Mouse (Mus musculus) gastrocnemius, postnatal 25 days (tissue): Measurements from ENCODE around the gene Gxylt2. TPM values are rescaled to one million over a fixed set of nuclear protein-coding genes. Genes with fewer than 3 reads are reported as not detected.

Source experiments
- DNase-seq: peaks from one replicate; pipeline ENCODE4 v3.0.0; 2022
- total RNA-seq, 2 experiments: library from RNA; stranded (reverse); gene quantifications; 1 replicate in 1 of 2; 2 replicates in 1 of 2; pipeline ENCODE4 v1.2.3; 2021

Gxylt2 gene
- total RNA-seq, 2 experiments from 2014 or later = 0.92 to 2.4 TPM

DNA sequence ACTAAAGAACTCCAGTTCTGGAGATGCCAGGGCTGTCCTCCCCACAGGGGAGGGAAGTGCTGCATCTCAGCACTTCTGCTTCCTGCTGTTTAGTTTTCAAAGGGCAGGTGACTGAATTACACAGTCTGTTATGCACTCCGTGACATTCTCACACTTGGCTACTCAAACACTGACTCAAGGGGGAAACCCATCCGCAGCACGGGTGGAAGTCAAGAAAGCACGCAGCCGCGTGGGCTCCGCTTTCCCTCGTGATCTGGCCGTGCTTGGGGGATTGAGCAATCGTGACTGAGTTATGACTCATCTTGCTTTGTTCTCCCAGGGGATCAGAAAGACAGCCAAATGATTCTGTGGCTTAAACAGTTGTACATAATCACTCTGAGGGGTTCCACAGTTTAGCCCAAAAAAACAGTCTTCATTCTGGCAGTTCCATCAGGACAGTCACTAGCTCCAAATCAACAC, 96.0 kb downstream of the Gxylt2 start:
- DNase-seq = peak; percentile 61

- DNase-seq = peak; percentile 43
Observed at GRCm38 (mm10) chr6:100802381-100803083, 98.0 kb downstream of the Gxylt2 start.

DNA sequence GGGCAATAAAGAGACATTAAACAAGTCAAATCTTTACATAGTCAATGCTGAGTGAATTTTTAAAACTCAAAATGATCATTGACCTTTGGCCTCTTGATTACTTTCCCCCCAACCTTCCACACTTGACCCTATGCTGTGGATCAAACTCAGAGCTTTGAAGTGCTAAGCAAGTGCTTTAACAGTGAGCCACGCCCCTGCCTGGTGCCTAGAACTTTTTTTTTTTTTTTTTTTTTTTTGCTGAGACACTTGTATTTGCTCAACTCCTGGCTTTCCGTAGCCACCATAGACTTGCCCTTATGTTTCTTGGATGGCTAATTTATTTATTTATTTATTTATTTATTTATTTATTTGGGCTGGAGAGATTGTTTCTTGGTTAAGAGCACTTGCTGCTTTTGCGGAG, 98.7 kb downstream of the Gxylt2 start:
- DNase-seq = no peak

DNA sequence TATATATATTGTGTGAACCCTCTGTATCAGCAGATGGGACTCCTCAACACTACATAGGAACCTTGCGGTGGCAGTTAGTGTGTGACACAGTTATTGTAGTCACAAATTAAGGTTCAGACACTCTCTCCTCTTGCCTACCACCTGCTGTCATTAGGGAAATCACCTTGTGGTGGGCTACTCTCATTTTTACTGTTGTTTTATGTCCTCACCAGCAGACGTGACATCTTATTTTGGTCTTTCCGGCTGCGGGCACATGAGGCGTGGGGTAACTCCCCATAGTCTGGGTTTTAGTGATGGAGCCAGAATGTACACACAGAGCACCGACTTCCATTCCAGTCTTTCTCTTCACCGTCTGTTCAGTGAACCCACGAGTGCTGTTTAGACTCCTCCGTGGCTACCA, 102.7 kb downstream of the Gxylt2 start:
- DNase-seq = no peak

GRCm38 (mm10) chr6:100807746-100808145, 103.2 kb downstream of the Gxylt2 start:
- no peak for DNase-seq

GRCm38 (mm10) chr6:100808221-100808778, 103.8 kb downstream of the Gxylt2 start:
- DNase-seq = no peak

DNA sequence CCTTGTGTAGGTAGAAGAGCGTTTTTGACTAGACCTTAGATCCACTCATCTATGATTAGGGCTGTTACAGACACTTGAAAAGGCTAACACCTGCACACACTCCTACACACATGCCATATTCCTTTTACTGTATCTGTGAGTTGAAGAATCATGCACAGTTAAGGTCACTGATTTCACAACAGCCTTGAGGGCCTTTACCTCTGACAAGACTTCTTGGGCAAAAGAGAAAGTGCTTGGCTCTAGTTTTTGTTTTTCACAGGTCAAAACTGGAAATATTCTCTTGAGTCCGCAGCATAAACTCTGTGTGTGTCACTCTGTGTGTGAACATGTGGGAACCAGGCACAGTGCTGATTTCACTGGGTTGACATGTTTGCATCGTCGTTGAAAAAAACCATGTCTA, 105.6 kb downstream of the Gxylt2 start:
- no peak for DNase-seq

- DNase-seq = no peak
Observed at GRCm38 (mm10) chr6:100811731-100812130, 107.2 kb downstream of the Gxylt2 start.

GRCm38 (mm10) chr6:100821367-100821766, 116.8 kb downstream of the Gxylt2 start:
- no peak for DNase-seq

DNA sequence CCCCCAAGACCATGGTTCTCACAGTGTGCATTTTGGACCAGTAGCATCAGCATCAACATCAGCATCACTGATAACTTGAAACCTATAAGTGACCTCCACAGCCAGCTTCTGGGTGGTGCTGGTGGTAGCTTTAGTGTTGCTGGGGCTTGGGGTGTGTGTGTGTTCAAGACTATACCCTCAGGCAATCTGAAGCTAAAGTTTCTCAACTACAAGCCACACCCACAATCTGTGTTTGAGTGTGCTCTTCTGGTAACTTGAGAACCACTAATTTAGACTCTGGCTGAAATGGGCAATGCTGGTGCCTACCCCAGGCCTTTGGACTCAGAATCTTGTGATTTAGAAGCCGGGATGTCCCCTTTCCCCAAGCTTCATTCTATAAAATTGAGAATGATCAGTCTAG, 118.8 kb downstream of the Gxylt2 start:
- no peak for DNase-seq

DNA sequence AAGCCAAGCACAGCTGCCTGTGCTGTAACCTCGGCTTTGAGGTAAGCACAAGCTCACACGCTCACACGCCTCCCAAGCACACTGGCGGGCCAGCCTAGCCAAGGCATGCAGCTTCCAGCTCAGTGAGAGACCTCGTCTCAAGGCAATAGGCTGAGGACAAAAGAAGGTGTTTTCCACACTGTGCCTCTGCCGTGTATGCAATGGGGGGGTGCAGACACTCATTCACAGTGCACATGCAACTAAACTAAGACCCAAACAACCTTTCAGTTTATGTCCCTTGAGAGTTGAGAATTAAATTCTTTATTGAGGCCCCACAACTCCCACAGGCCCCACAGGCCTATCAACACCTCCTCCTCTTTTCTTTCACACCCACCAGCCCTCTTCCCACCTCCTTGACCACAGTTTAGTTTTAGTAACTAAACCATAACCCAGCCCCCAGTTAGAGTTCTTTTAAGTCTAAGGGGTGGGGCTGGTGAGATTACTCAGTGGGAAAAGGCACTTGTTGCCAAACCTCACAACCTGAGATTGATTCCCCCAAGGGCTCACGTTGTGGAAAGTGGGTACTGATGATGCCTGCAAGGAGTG, 119.9 kb downstream of the Gxylt2 start:
- no peak for DNase-seq

- no peak for DNase-seq
Observed at GRCm38 (mm10) chr6:100826046-100826445, 121.5 kb downstream of the Gxylt2 start.

DNA sequence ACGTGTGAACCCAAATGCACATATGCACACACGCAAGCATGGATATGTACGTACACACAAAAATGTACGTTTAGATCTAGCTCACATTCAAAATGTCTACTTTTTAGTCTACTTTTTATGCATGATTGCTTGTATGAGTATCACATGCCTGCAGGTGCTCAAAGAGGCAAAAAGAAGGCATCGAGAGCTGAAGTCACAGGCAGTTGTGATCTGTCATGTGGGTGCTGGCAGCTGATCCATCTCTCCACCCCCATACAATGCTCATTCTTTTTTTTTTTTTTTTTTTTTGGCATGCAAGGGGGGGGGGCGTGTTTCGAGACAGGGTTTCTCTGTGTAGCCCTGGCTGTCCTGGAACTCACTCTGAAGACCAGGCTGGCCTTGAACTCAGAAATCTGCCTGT, 124.0 kb downstream of the Gxylt2 start:
- DNase-seq = no peak

GRCm38 (mm10) chr6:100829770-100830169, 125.2 kb downstream of the Gxylt2 start:
- DNase-seq = no peak

DNA sequence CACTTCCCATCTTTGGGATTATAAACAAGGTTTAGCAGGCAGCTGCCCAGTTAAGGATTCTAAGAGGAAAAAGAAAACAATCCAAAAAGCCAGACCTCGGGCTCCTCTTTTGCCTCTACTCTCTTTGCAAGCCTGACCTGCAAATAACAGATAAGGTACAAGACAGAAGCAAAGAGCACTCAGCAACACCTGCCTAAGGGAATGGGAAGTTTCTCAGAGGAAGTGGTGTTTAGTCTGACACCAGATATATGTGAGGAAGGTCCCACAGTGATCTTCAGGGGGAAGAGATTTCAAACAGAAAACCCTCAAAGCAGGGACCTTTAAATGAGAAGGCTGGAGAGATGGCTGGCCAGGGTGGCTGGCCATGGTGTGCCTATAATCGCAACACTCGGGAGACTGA, 126.7 kb downstream of the Gxylt2 start:
- DNase-seq = no peak

- DNase-seq = no peak
Observed at GRCm38 (mm10) chr6:100831751-100832150, 127.2 kb downstream of the Gxylt2 start.

GRCm38 (mm10) chr6:100833355-100833754, 128.8 kb downstream of the Gxylt2 start, which contains the start of gene Ppp4r2:
Ppp4r2 (plus strand) TSS chr6:100833622.
- peak; percentile 89 for DNase-seq

DNA sequence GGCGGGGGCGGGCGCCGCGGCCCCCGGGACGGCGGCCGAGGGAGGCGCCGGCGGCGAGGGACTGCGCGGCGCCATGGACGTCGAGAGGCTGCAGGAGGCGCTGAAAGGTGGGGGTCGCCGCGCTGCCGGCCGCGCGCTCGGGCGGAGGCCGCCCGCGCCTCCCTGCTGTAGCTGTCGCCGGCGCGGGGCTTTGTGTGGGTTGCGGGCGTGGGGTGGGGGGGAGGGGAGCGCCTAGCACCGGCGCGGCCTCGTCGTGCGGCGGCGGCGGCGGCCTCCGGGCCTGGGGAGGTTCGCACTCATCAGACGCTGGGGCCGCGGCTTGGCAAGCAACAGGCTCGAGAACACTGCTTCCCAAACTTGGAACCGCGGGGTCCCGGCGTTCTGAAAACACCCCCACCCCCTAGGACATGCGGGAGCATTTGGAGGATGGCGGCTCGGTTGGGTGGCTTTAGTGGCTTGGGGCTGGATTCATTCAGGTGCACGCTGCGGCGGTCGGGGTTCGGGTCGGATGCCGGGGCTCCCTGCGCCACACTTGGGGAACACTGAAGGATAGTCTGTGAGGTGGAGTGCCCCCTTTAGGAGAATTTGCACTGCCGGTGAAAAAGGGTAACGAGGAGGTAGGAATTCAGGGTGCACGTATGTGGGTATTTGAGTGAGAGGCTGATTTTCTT, 129.4 kb downstream of the Gxylt2 start:
- peak; percentile 40 for DNase-seq

- DNase-seq = no peak
Observed at GRCm38 (mm10) chr6:100834489-100835160, 130.1 kb downstream of the Gxylt2 start.

DNA sequence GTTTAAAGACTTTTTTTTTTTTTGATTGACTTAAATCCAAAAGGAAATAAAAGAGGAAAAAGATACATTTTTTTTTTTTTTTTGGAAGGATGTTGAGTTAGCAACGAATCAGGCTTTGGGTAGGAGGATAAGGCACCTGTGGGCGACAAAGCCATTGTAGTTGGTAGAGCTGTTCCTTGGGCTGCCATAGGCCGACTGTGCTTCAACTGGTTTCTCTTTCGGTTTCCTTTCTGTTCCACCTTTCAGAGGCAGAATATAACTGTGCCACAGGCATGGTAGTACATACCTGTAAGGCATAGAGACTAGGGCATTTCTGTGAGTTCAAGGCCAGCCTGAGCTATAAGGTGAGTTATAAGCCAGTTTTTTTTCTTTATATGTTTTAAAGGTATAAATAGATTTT, 140.5 kb downstream of the Gxylt2 start:
- no peak for DNase-seq

DNA sequence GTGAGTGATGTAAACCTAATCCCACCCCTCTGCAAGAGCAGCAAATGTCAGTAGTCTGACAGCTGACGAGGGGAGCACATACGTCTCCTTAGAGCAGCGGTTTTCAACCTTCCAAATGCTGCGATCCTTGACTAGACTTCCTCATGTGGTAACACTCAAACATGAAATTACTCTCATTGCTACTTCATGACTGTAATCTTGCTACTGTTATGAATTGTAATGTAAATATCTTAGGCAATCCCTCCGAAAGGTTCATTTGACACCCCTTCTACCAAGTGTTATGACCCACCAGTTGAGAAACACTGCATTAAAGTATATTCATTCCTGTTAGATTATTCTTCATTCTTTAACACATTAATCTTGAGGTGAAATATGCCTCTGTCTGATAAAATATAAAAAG, 142.7 kb downstream of the Gxylt2 start:
- DNase-seq = no peak

- DNase-seq = no peak
Observed at GRCm38 (mm10) chr6:100848682-100849375, 144.3 kb downstream of the Gxylt2 start.
